Mouse (Mus musculus) C2C12 (cell line): ENCODE measurements around the gene Smchd1.

Source experiments
- CTCF ChIP-seq: IDR thresholded peaks from one replicate; pipeline ENCODE4 v1.5.1; 2011; ENCODE audit not compliant: control insufficient read depth, insufficient read depth, insufficient read length
- MAX ChIP-seq: IDR thresholded peaks from one replicate; pipeline ENCODE4 v1.6.1; 2011; ENCODE audit warnings: mild to moderate bottlenecking, control low read depth
- USF1 ChIP-seq: IDR thresholded peaks from one replicate; pipeline ENCODE4 v1.6.1; 2011; ENCODE audit warnings: low read depth, mild to moderate bottlenecking, control low read depth, moderate library complexity

GRCm38 (mm10) chr17:71303444-71303843 lies 171.7 kb downstream of the Smchd1 start:
- TF ChIP-seq MAX (no peak), CTCF (no peak), USF1 (no peak)
